Mouse (Mus musculus) hindbrain, embryonic 12.5 days (tissue): ENCODE measurements around the gene Apol10a. TPM values are rescaled to one million over a fixed set of nuclear protein-coding genes. Genes with fewer than 3 reads are reported as not detected.
"Not testable (repeated sequence)": the region's sequence is repeated elsewhere in the genome, so short reads cannot be mapped to it uniquely, and the experiment has no call there.

Experiments used
- ATAC-seq: fragments of 200-750 bp; cut with Nextera tagmentation; 2 replicates; pipeline ENCODE4 v1.8.0; 2017; ENCODE audit warnings: moderate TSS enrichment; ENCODE audit not compliant: low FRiP score
- H3K27ac ChIP-seq: fragments of 300-500 bp; sonication (generic); 2 replicates; pipeline ENCODE4 v1.5.1; 2016; ENCODE audit warnings: mild to moderate bottlenecking
- H3K27me3 ChIP-seq: fragments of 300-500 bp; sonication (generic); 2 replicates; pipeline ENCODE4 v1.6.1; 2016; ENCODE audit warnings: mild to moderate bottlenecking
- H3K36me3 ChIP-seq: fragments of 300-500 bp; sonication (generic); 2 replicates; pipeline ENCODE4 v1.6.1; 2016; ENCODE audit warnings: mild to moderate bottlenecking
- H3K4me1 ChIP-seq: fragments of 300-500 bp; sonication (generic); 2 replicates; pipeline ENCODE4 v1.6.1; 2016
- H3K4me2 ChIP-seq: fragments of 300-500 bp; sonication (generic); replicated peaks from 2 replicates; pipeline ENCODE4 v1.6.1; 2016; ENCODE audit warnings: mild to moderate bottlenecking
- H3K4me3 ChIP-seq: fragments of 300-500 bp; sonication (generic); 2 replicates; pipeline ENCODE4 v1.5.1; 2016; ENCODE audit warnings: mild to moderate bottlenecking
- H3K9ac ChIP-seq: fragments of 300-500 bp; sonication (generic); 2 replicates; pipeline ENCODE4 v1.6.1; 2016; ENCODE audit warnings: mild to moderate bottlenecking, moderate library complexity
- H3K9me3 ChIP-seq: fragments of 300-500 bp; sonication (generic); replicated peaks from 2 replicates; pipeline ENCODE4 v1.6.1; 2016; ENCODE audit warnings: mild to moderate bottlenecking
- WGBS: fragments of 180-500 bp; shearing (Covaris S2); methylation state at CpG from one replicate; pipeline ENCODE4 v1.1.7; 2016; 5-methylcytosine and 5-hydroxymethylcytosine counted together
- polyA plus RNA-seq: library from polyadenylated mRNA; unstranded; fragments of >200 nt; fragmentation: Nextera tagmentation; extraction: Ambion mirVana; gene quantifications from 2 replicates; pipeline ENCODE4 v1.2.1, GENCODE M21; 2016

Gene Apol10a
- polyA plus RNA-seq: not detected in 2 replicates

DNA sequence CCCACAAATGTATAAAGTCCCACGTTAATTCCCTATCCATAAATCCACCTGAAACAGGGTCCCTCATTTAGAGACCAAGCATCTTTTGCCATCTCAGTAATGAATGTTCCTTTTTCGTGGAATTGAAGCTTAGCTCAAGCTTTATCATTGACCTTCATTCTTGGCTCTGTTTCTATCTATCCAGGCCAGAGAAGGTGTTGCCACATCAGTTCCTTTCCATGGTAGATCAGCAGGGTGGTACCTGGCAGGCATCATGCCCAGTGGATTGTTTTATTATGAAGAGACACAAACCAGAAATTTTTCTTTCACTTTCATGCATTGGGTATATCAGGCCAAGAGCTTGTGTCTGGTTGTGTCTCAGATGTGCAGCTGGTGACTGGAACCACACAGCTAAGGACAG lies at the start of gene Apol10a:
Gene Apol10a (plus strand): TSS at position 355 of the 400 bp plus-strand sequence.
- 70% methylated on average over 2 of the region's 2 CpGs for WGBS
- not testable (repeated sequence) for H3K27me3 ChIP-seq, H3K4me1 ChIP-seq, H3K4me2 ChIP-seq, H3K36me3 ChIP-seq, H3K9ac ChIP-seq, H3K9me3 ChIP-seq, H3K27ac ChIP-seq, ATAC-seq, H3K4me3 ChIP-seq

DNA sequence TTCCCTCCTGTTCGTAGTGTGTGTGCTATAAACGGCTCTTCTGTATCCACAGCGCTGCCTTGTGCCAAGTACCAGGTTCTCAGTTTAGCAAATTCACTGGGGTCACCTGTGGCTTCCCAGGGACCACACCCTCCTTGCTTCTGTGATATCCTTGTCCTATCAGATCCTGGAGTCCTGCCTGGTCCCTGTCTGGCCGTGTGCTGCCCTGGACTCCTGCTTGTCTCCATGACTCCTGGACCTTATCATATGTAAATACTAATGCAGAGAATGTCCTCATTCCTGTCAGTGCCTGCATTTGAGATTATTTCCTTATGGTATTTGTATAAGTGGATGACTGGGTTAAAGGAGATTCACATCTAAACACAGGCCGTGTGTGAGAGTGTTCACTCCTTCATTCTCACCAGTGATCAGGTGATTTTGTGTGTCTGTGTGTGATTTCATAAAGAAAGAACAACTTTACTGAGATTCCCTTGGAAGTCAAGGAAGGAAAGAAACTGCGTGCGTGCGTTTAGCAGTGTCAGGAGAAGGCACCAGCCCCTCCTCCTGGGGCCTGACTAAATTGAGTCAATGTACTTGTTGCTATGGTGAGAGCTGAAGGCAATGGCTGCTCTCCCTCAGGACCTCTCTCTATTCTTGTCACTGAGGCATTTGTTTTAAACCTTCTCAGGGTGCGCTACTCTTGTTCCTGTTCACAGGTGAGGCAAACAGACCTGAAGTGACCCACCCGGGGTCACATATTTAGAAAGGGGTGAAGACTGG lies 48.0 kb upstream of the Apol10a start:
- not testable (repeated sequence) for H3K27ac ChIP-seq, ATAC-seq, H3K9ac ChIP-seq, H3K9me3 ChIP-seq, H3K36me3 ChIP-seq, H3K4me1 ChIP-seq, H3K4me3 ChIP-seq, H3K4me2 ChIP-seq, H3K27me3 ChIP-seq
- WGBS: 70% methylated on average over 9 of the region's 10 CpGs

DNA sequence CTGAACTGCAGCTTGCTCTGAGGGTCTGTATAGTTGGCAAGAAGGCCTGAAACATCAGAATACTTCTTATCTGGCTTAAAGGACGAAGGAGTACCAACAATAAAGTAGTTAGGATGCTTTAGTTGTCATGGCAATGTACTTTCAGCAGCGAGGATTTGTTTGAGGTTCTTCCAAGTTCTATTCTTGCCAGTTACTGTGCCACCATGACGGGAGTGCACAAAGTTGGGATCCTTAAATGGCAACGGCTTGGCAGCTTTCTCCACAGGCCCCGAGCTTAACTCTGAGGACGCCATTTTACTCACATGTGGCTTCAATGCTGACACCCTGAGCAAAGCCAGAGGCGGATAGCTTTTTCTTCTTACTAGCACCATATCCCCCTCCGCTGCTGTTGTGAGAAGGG lies 32.1 kb upstream of the Apol10a start:
- H3K36me3 ChIP-seq, H3K9ac ChIP-seq, H3K4me1 ChIP-seq, H3K4me3 ChIP-seq, ATAC-seq, H3K4me2 ChIP-seq, H3K27ac ChIP-seq, H3K27me3 ChIP-seq, H3K9me3 ChIP-seq: not testable (repeated sequence)
- WGBS: 83% methylated on average over 8 of the region's 8 CpGs

DNA sequence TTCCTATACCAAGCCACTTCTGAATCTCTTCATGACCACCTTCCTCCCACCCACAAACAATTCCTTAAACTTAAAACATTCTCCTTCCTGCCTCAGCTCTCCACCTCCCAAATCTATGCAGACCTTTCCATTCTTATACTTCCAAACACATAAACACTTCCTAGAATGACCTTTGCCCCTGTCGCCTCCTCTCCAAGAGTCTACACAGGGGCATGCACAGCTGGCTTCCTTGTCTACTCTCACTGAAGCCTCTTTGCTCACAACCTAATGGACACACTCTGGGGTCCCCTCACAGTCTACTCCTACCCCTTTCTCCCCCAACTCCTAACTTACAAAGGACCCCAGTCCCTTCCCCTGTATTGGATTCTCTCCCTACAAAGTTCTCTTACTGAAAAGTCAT lies 31.2 kb upstream of the Apol10a start:
- H3K27ac ChIP-seq, H3K4me2 ChIP-seq, H3K9ac ChIP-seq, H3K27me3 ChIP-seq, ATAC-seq, H3K4me1 ChIP-seq, H3K36me3 ChIP-seq, H3K9me3 ChIP-seq, H3K4me3 ChIP-seq: not testable (repeated sequence)
- WGBS: 84% methylated on average over 1 of the region's 1 CpGs

DNA sequence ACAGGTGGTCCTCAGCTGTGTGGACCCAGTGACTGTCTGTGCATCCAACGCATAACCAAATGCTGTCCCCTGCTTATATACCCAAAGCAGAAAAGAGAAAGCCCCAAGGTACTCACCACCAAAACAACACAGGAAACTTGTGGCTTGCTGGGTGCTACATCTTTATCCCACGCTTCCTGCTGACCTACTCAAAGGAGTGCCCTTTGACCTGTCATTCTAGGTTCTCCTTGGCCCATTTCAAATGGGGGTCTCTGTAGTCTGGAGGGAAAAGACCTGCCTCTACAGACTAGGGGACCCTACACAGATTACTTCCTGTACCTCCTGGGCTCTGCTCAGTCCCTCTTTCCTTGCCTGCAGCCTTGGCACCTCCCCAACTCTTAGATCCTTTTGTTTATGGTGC lies 29.5 kb upstream of the Apol10a start, which contains the start of gene Apol7b:
Gene Apol7b (minus strand): TSS at position 101 of the 400 bp plus-strand sequence.
- H3K9me3 ChIP-seq, ATAC-seq, H3K36me3 ChIP-seq, H3K27me3 ChIP-seq, H3K27ac ChIP-seq, H3K4me2 ChIP-seq, H3K4me1 ChIP-seq, H3K9ac ChIP-seq, H3K4me3 ChIP-seq: not testable (repeated sequence)
- WGBS: 88% methylated on average over 2 of the region's 2 CpGs

DNA sequence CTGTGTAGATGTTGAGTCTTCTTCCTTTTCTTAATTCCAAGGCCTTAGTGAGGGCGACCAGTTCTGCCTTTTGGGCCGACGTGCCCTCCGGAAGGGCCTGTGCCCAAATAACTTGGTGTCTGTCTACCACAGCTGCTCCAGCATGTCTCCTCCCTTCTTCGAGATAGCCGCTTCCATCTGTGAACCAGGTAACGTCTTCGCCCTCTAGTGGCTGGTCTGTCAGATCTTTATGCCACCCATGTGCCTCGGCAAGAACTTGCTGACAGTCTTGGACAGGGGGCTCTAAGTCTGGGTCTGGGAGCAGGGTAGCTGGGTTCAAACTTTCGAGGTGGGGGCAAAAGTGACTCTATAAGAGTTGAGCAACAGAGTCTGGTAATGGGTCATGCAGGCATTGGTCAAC lies 26.9 kb upstream of the Apol10a start:
- H3K36me3 ChIP-seq, H3K27ac ChIP-seq, H3K27me3 ChIP-seq, H3K9ac ChIP-seq, H3K9me3 ChIP-seq, H3K4me1 ChIP-seq, H3K4me2 ChIP-seq, ATAC-seq, H3K4me3 ChIP-seq: not testable (repeated sequence)
- WGBS: 53% methylated on average over 10 of the region's 10 CpGs

DNA sequence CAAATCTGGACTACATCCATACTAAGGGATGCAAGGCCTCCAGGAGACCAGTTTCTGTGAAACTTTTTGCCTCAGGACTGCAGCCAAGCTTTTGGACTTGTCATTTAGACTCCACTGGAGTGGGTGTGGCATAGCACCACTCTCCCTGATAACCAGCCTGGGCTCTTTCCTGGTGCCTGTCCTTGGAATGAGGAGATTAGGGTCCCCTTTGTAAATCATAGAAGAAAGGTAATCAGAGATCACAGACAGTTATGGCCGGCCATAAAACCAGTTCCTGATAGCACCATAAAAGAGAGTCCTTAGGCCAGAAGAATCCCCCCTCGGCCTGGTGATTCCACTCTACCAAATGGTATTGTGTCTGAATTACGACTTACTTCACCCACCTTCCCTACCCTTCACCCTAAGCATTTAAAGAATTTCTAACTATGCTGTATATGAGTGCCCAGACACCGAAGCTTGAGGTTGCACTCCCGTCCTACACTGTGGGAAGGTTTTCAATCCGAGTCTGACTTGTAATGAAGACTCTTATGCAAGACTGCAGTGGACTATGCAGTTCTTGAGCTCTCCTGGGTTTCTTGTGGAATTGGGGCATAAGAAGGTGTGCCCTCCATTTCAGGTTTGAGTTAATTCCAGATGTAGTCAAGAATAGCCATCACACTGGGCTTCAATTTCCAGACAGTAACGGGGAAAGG lies 2.0 kb upstream of the Apol10a start:
- not testable (repeated sequence) for H3K36me3 ChIP-seq, H3K4me3 ChIP-seq, H3K4me2 ChIP-seq, ATAC-seq, H3K27ac ChIP-seq, H3K9me3 ChIP-seq, H3K27me3 ChIP-seq, H3K4me1 ChIP-seq, H3K9ac ChIP-seq
- 89% methylated on average over 7 of the region's 7 CpGs for WGBS

DNA sequence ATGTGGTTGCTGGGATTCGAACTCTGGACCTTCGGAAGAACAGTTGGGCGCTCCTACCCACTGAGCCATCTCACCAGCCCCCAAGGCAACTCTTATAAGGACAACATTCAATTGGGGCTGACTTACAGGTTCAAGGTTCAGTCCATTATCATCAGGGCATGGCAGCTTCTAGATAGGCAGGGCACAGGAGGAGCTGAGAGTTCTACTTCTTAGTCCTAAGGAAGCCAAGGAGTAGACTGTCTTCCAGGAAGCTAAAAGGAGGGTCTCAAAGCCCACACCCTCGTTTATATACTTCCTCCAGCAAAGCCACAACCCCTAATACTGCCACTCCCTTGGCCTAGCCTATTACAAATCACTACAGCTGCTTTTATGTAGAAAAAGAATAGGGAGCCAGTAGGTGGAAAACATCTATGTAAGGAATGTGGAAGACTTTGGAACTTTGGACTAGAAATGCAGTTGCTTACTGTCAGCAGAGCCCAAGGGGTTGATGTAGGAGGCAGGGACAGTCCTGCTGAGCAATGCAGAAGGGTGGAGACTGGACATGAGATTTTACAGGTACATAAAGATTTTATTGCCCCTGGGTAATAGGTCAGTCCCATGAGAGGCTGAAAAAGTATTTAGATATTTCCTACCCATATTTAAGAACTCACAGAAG lies 5.4 kb downstream of the Apol10a start:
- Histone ChIP-seq H3K4me1 (no peaks in the 10 kb centered on the region), H3K36me3 (no peaks in the 10 kb centered on the region), H3K9ac (no peak overlapping the region), H3K4me2 (no peak overlapping the region), H3K4me3 (no peak overlapping the region), H3K27me3 (no peaks in the 10 kb centered on the region), H3K9me3 (no peaks in the 10 kb centered on the region), H3K27ac (no peak overlapping the region)
- ATAC-seq: no peak
- 77% methylated on average over 4 of the region's 4 CpGs for WGBS

DNA sequence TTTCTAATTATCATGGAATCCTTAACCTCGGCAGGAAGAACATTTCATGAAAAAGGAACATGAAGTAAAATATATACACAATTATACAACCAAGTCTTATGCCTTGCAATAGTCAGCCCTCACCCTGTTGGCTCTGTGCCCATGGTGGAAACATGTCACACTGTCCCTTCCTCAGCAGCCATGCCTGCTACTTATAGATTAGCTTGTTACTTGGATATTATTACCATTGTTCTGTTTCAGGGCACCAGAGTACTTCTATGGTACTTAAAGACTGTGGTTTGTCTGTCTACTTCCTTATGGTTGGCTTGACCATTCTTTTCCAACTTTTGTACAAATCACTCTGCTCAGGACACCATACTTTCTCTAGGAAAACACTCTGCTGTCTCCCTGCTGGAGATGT lies 16.3 kb downstream of the Apol10a start:
- H3K36me3 ChIP-seq, H3K27ac ChIP-seq, ATAC-seq, H3K4me3 ChIP-seq, H3K4me1 ChIP-seq, H3K27me3 ChIP-seq, H3K9ac ChIP-seq, H3K9me3 ChIP-seq, H3K4me2 ChIP-seq: not testable (repeated sequence)
- no CpG with 5 or more reads among the region's 1 CpGs for WGBS

DNA sequence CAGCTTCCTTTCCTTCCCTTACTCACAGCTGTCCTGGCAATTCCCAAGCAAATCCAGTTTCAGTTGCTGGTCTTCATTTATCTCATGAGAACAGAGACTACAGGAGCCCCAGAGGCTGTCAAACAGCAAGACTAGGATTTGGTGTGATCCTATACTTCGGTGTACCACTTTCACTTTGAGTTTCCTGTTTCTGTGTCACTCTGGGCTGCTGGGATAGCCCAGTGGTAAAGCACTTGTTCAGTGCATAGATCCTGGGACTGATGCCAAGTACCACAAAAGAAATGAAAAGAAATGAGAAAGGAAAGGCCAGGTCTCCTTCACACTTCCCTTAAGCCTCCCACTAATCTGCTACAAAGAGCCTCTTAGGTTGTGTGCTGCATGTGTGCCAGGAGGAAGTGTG lies 17.8 kb downstream of the Apol10a start:
- 87% methylated on average over 1 of the region's 1 CpGs for WGBS
- H3K9ac ChIP-seq, H3K9me3 ChIP-seq, H3K27me3 ChIP-seq, ATAC-seq, H3K27ac ChIP-seq, H3K4me3 ChIP-seq, H3K36me3 ChIP-seq, H3K4me2 ChIP-seq, H3K4me1 ChIP-seq: not testable (repeated sequence)

DNA sequence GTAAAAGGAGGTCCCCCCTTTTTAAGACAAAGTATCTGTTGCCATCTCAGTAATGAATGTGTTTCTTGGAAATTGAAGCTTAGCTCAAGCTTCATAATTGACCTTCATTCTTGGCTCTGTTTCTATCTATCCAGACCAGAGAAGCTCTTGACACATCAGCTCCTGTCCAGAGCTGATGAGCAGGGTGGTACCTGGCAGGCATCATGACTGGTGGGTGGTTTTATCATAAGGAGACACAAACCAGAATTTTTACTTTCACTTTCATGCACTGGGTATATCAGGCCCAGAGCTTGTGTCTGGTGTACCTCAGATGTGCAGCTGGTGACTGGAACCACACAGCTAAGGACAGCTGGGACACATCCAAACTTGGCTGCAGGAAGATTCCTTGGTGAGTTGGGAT lies 31.1 kb downstream of the Apol10a start, which contains the start of gene Apol11a:
Gene Apol11a (plus strand): TSS at position 306 of the 400 bp plus-strand sequence.
- not testable (repeated sequence) for H3K27ac ChIP-seq, H3K9ac ChIP-seq, H3K4me1 ChIP-seq, H3K4me2 ChIP-seq, H3K36me3 ChIP-seq, H3K9me3 ChIP-seq, H3K27me3 ChIP-seq, ATAC-seq, H3K4me3 ChIP-seq

DNA sequence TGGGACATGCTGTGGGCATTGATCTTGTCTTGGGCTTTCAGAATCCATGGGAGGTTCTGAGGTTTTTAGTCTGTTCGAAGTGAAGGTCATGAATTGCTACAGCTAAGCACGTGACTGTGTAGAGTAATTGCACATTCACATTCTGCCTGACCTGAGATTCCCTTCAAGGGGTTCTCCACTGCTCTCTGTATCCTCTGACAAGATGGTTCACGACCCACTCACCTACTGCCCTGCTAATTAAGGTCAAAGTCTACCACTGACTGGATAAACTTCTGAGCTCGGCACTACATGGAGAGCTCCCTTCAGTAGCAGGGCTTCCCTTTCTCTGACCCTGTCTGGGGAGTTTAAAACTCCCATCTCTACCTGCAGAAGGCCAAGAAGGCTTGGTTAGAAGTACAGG lies 43.7 kb downstream of the Apol10a start:
- H3K9ac ChIP-seq, H3K27me3 ChIP-seq, H3K4me1 ChIP-seq, H3K4me2 ChIP-seq, H3K9me3 ChIP-seq, ATAC-seq, H3K27ac ChIP-seq, H3K36me3 ChIP-seq, H3K4me3 ChIP-seq: not testable (repeated sequence)
- 81% methylated on average over 4 of the region's 4 CpGs for WGBS
